Mouse (Mus musculus): ENCODE results near the gene Kifc3. TPM values are rescaled to one million over a fixed set of nuclear protein-coding genes. Genes with fewer than 3 reads are reported as not detected.

Gene Kifc3
- polyA plus RNA-seq, 1 experiment from 2014 or later = 5.9 TPM

DNA sequence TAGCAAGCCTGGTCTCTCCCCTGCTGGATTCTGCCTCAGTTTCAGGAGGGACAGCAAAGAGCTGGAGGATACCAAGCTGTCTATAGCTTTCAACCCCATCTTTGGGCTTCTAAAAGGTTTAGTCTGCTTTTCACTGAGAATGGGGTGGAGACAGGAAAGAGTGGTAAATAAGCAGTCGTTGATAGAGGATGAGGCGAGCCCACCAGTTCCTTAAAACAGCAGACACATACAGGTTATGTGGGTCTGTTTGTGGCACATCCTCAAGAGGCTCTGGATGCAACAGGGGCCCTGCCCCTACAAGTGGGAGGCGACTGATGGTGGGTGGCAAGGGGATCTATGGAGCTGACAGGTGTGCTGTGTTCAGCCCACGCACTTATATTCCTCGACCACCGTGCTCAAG, 144.0 kb downstream of the Kifc3 start:
- no peak overlapping the region for H3K4me2 ChIP-seq (ENCODE audit: low read depth, low read length, severe bottlenecking)
- DNase-seq (ENCODE audit: low spot score) (no peak), ATAC-seq (replicated peaks; ENCODE audit: low FRiP score) (no peak)
- H3K4me1 ChIP-seq (replicated peaks; ENCODE audit: control insufficient read depth, insufficient read depth, low read length) = no peaks in the 10 kb centered on the region
- no peak overlapping the region for H3K4me3 ChIP-seq (ENCODE audit: low read depth, low read length)
- H3K9me3 ChIP-seq (ENCODE audit: control insufficient read depth, low read length) = no peaks in the 10 kb centered on the region
- no peak overlapping the region for H3K9ac ChIP-seq (ENCODE audit: low read length)
- no peaks in the 10 kb centered on the region for H3K36me3 ChIP-seq (ENCODE audit: control insufficient read depth, insufficient read depth, low read length)
- H3K27me3 ChIP-seq (ENCODE audit: control insufficient read depth, insufficient read depth, low read length) = no peaks in the 10 kb centered on the region
- no peak overlapping the region for H3K27ac ChIP-seq (ENCODE audit: low read depth, low read length)
- WGBS = 83% methylated on average over 6 of the region's 6 CpGs

DNA sequence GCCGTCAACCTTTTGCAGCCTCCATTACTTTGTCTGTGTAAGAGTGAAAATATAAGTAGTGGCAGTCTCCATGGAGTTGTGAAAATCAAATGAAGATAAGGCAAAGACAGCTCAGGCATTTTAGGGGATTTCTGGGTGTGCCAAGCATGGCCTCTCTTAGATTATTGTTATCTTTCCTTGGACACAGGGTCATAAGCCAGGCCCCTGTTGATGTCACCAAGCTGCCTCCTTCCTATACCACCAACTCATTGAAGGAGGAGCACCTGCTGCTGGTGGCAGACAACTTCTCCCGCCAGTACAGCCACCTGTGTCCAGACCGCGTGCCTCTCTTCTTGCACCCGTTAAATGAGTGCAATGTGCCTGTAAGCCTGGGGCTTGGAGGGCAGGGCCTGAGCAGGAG, 146.2 kb downstream of the Kifc3 start:
- H3K4me3 ChIP-seq (ENCODE audit: low read depth, low read length) = no peak overlapping the region
- no peaks in the 10 kb centered on the region for H3K36me3 ChIP-seq (ENCODE audit: control insufficient read depth, insufficient read depth, low read length)
- no peak overlapping the region for H3K9ac ChIP-seq (ENCODE audit: low read length)
- no peaks in the 10 kb centered on the region for H3K9me3 ChIP-seq (ENCODE audit: control insufficient read depth, low read length)
- H3K4me2 ChIP-seq (ENCODE audit: low read depth, low read length, severe bottlenecking) = no peak overlapping the region
- no peak overlapping the region for H3K27ac ChIP-seq (ENCODE audit: low read depth, low read length)
- ATAC-seq (replicated peaks; ENCODE audit: low FRiP score) (no peak), DNase-seq (ENCODE audit: low spot score) (no peak)
- H3K4me1 ChIP-seq (replicated peaks; ENCODE audit: control insufficient read depth, insufficient read depth, low read length) = no peaks in the 10 kb centered on the region
- H3K27me3 ChIP-seq (ENCODE audit: control insufficient read depth, insufficient read depth, low read length) = no peaks in the 10 kb centered on the region
- whole genome bisulfite sequencing = 81% methylated on average over 5 of the region's 5 CpGs

DNA sequence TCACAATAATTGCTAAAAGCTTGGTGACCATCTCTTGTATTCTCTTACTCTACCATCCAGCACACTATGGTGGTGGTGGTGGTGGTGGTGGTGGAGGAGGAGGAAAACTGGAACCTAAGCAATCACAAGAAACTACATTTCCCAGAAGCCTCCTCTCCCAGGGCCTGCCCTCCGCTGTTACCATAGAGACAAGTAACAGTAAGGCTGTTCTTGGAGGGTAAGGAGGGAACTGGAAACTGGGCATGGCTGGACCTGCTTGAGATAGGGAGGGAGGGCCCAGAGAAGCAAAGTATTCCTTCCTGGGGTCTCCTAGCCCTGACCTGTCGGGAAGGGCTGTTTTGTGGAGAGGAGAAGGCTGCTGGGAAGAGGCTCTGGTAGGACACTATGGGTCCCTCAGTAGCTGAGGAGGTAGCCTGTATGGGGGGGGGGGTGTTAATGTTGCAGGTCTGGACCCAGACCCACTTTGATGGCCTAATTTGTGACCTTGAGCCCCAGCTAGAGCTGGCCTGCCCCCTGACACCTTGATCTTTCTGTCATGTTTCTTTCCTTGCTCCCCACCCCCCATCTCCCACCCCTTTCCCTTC, 147.6 kb downstream of the Kifc3 start, which contains the start of gene Drc7:
Gene Drc7 (plus strand): TSS at position 177 of the 584 bp plus-strand sequence.
- no peaks in the 10 kb centered on the region for H3K27me3 ChIP-seq (ENCODE audit: control insufficient read depth, insufficient read depth, low read length)
- H3K9me3 ChIP-seq (ENCODE audit: control insufficient read depth, low read length) = no peaks in the 10 kb centered on the region
- no peak within 1 kb of the TSS for H3K9ac ChIP-seq (ENCODE audit: low read length)
- no peak within 1 kb of the TSS for H3K27ac ChIP-seq (ENCODE audit: low read depth, low read length)
- H3K4me1 ChIP-seq (replicated peaks; ENCODE audit: control insufficient read depth, insufficient read depth, low read length) = no peaks in the 10 kb centered on the region
- no peaks in the 10 kb centered on the region for H3K36me3 ChIP-seq (ENCODE audit: control insufficient read depth, insufficient read depth, low read length)
- WGBS = 20% methylated on average over 2 of the region's 2 CpGs
- DNase-seq (ENCODE audit: low spot score) (no peak), ATAC-seq (replicated peaks; ENCODE audit: low FRiP score) (peak; percentile 27; the same call in 1 of the 2 replicates)
- no peak within 1 kb of the TSS for H3K4me2 ChIP-seq (ENCODE audit: low read depth, low read length, severe bottlenecking)
- no peak within 1 kb of the TSS for H3K4me3 ChIP-seq (ENCODE audit: low read depth, low read length)

DNA sequence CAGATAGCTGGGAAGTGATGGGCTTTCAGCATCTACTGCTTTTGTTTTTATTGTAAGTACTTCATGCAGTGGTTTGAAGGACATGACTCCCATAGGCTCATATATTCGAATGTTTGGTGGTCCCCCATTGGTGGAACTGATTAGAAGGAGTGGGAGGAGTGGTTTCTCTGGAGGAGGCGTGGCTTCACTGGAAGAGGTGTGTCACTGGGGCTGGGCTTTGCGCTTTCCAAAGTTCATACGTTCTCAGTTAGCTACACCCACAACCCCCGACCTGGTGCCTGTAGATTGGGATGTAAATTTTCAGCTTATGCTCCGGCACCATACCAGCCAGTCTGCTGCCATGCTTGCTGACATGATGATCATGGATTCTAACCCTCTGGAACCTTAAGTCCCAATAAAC, 148.2 kb downstream of the Kifc3 start:
- DNase-seq (ENCODE audit: low spot score) (no peak), ATAC-seq (replicated peaks; ENCODE audit: low FRiP score) (no peak)
- H3K9me3 ChIP-seq (ENCODE audit: control insufficient read depth, low read length) = no peaks in the 10 kb centered on the region
- H3K27me3 ChIP-seq (ENCODE audit: control insufficient read depth, insufficient read depth, low read length) = no peaks in the 10 kb centered on the region
- no peak overlapping the region for H3K4me3 ChIP-seq (ENCODE audit: low read depth, low read length)
- no peaks in the 10 kb centered on the region for H3K36me3 ChIP-seq (ENCODE audit: control insufficient read depth, insufficient read depth, low read length)
- H3K4me1 ChIP-seq (replicated peaks; ENCODE audit: control insufficient read depth, insufficient read depth, low read length) = no peaks in the 10 kb centered on the region
- 68% methylated on average over 6 of the region's 6 CpGs for WGBS
- no peak overlapping the region for H3K4me2 ChIP-seq (ENCODE audit: low read depth, low read length, severe bottlenecking)
- no peak overlapping the region for H3K27ac ChIP-seq (ENCODE audit: low read depth, low read length)
- H3K9ac ChIP-seq (ENCODE audit: low read length) = no peak overlapping the region

Other genes with a start within 250 kb of the Kifc3 start
- gene Adgrg1, start 228.1 kb downstream of the Kifc3 start, polyA plus RNA-seq (2014; fragmentation: Nextera tagmentation; extraction: Ambion mirVana) = 177 and 184 TPM in 2 replicates
- 2.9 and 3.2 TPM in 2 replicates for gene Adgrg3, start 185.1 kb downstream of the Kifc3 start, polyA plus RNA-seq (2014; fragmentation: Nextera tagmentation; extraction: Ambion mirVana)
- 0.12 TPM in 1 of 2 replicates, not detected in the other for gene Drc7, start 147.7 kb downstream of the Kifc3 start, polyA plus RNA-seq (2014; fragmentation: Nextera tagmentation; extraction: Ambion mirVana)
- gene Katnb1, start 121.6 kb downstream of the Kifc3 start, polyA plus RNA-seq (2014; fragmentation: Nextera tagmentation; extraction: Ambion mirVana) = 37.3 and 37.5 TPM in 2 replicates
- 0.17 and 0.33 TPM in 2 replicates for gene Cngb1, start 103.8 kb upstream of the Kifc3 start, polyA plus RNA-seq (2014; fragmentation: Nextera tagmentation; extraction: Ambion mirVana)
- gene Tepp, start 107.8 kb upstream of the Kifc3 start, polyA plus RNA-seq (2014; fragmentation: Nextera tagmentation; extraction: Ambion mirVana) = not detected in 2 replicates
- 14.6 and 15.0 TPM in 2 replicates for gene Zfp319, start 129.1 kb upstream of the Kifc3 start, polyA plus RNA-seq (2014; fragmentation: Nextera tagmentation; extraction: Ambion mirVana)
- gene Usb1, start 129.5 kb upstream of the Kifc3 start, polyA plus RNA-seq (2014; fragmentation: Nextera tagmentation; extraction: Ambion mirVana) = 43.1 and 46.5 TPM in 2 replicates
- 20.6 and 21.0 TPM in 2 replicates for gene Mmp15, start 149.5 kb upstream of the Kifc3 start, polyA plus RNA-seq (2014; fragmentation: Nextera tagmentation; extraction: Ambion mirVana)
- 145 and 147 TPM in 2 replicates for gene Cfap20, start 232.1 kb upstream of the Kifc3 start, polyA plus RNA-seq (2014; fragmentation: Nextera tagmentation; extraction: Ambion mirVana)

Measured in forebrain, embryonic 11.5 days (tissue).